8 mouse cellular contexts compared by ENCODE assay signal in genomic region chr19:5117494-5118383, GRCm38 (mm10). TPM values are rescaled to one million over a fixed set of nuclear protein-coding genes. Genes with fewer than 3 reads are reported as not detected.
DNase-seq lines count a peak whose midpoint lies in the region; ATAC-seq lines count a peak whose summit lies in the region.

No protein-coding gene starts in this region.

- ATAC-seq in intestine, embryonic 14.5 days (replicated peaks; ENCODE audit: low FRiP score, low TSS enrichment, low read depth): peak; percentile 90

- peak overlapping the region; percentile 68 for H3K9ac ChIP-seq in intestine, embryonic 14.5 days (ENCODE audit: low read length)

- under 1% methylated on average over 77 of the region's 83 CpGs for WGBS in intestine, embryonic 14.5 days
- under 1% methylated on average over 83 of the region's 83 CpGs for WGBS in midbrain, embryonic 10.5 days

- H3K4me1 ChIP-seq in intestine, embryonic 14.5 days (replicated peaks; ENCODE audit: control insufficient read depth, insufficient read depth, low read length): peaks cover 11% of the 10 kb centered on the region; the same call in 1 of the 2 replicates
- peaks cover 20% of the 10 kb centered on the region for H3K4me1 ChIP-seq in midbrain, embryonic 10.5 days

- peak overlapping the region; percentile 86 for H3K4me3 ChIP-seq in intestine, embryonic 14.5 days (ENCODE audit: low read depth, low read length)
- H3K4me3 ChIP-seq in midbrain, embryonic 10.5 days: peak overlapping the region; percentile 91

- H3K4me2 ChIP-seq in intestine, embryonic 14.5 days (ENCODE audit: low read length): peak overlapping the region; percentile 84

- peak; percentile 94 to 97 for DNase-seq in adrenal gland, adult (ENCODE audit: inconsistent age in 2 of 2, low spot score in 1 of 2)
- peak; percentile 95 for DNase-seq in embryo, embryonic 10.5 days (ENCODE audit: low spot score)
- DNase-seq in gastrocnemius, postnatal 25 days: peak; percentile 84
- DNase-seq in intestine, embryonic 14.5 days (ENCODE audit: low spot score): peak; percentile 97
- peak; percentile 90 to 91 for DNase-seq in left cerebral cortex, postnatal 36 days (ENCODE audit: low spot score in 2 of 2)
- DNase-seq in midbrain, embryonic 10.5 days (ENCODE audit: low spot score): peak; percentile 91
- peak; percentile 94 for DNase-seq in right cerebral cortex, postnatal 4 days
- peak; percentile 93 for DNase-seq in yolk sac, embryonic 10.5 days (ENCODE audit: low spot score)

- peak overlapping the region; percentile 84 for H3K27ac ChIP-seq in intestine, embryonic 14.5 days (ENCODE audit: low read depth)
- H3K27ac ChIP-seq in midbrain, embryonic 10.5 days (replicated peaks): peak overlapping the region; percentile 91

- no peaks in the 10 kb centered on the region for H3K27me3 ChIP-seq in intestine, embryonic 14.5 days (replicated peaks; ENCODE audit: control insufficient read depth, insufficient read depth, low read length)
- peaks cover 12% of the 10 kb centered on the region for H3K27me3 ChIP-seq in midbrain, embryonic 10.5 days (ENCODE audit: low read depth, poor library complexity, severe bottlenecking)

- intact Hi-C loops in left cerebral cortex, postnatal 36 days (cut with DNase I): no loop called here

- no peaks in the 10 kb centered on the region for H3K9me3 ChIP-seq in intestine, embryonic 14.5 days (ENCODE audit: control insufficient read depth, low read length)
- no peaks in the 10 kb centered on the region for H3K9me3 ChIP-seq in midbrain, embryonic 10.5 days (replicated peaks)

- peaks cover 12% of the 10 kb centered on the region; the same call in 1 of the 2 replicates for H3K36me3 ChIP-seq in intestine, embryonic 14.5 days (ENCODE audit: control insufficient read depth, insufficient read depth, low read length)
- H3K36me3 ChIP-seq in midbrain, embryonic 10.5 days: peaks cover 31% of the 10 kb centered on the region

RNA-seq across cellular contexts. Expression of gene Klc2, which starts 0.6 kb away (rescaled TPM):
- total RNA-seq in gastrocnemius, postnatal 25 days (2021): 10 to 100 TPM; 51.9 TPM
- 16.8 and 19.0 TPM in 2 replicates for polyA plus RNA-seq in intestine, embryonic 14.5 days (2014; fragmentation: Nextera tagmentation; extraction: Ambion mirVana)
- total RNA-seq in left cerebral cortex, postnatal 36 days (2021): 100 to 1,000 TPM; 255 to 284 TPM
- 31.1 and 40.7 TPM in 2 replicates for polyA plus RNA-seq in midbrain, embryonic 10.5 days (2016; fragmentation: Nextera tagmentation; extraction: Ambion mirVana)

RNA-seq across cellular contexts. Expression of gene Rab1b, which starts 10.9 kb away (rescaled TPM):
- total RNA-seq in gastrocnemius, postnatal 25 days (2021): 100 to 1,000 TPM; 113 to 127 TPM
- polyA plus RNA-seq in intestine, embryonic 14.5 days (2014; fragmentation: Nextera tagmentation; extraction: Ambion mirVana): 246 and 252 TPM in 2 replicates
- 100 to 1,000 TPM; 141 to 170 TPM for total RNA-seq in left cerebral cortex, postnatal 36 days (2021)
- polyA plus RNA-seq in midbrain, embryonic 10.5 days (2016; fragmentation: Nextera tagmentation; extraction: Ambion mirVana): 267 and 280 TPM in 2 replicates

RNA-seq across cellular contexts. Expression of gene Cnih2, which starts 19.4 kb away (rescaled TPM):
- total RNA-seq in gastrocnemius, postnatal 25 days (2021): not detected
- polyA plus RNA-seq in intestine, embryonic 14.5 days (2014; fragmentation: Nextera tagmentation; extraction: Ambion mirVana): 22.3 and 22.9 TPM in 2 replicates
- 100 to 1,000 TPM; 260 to 267 TPM for total RNA-seq in left cerebral cortex, postnatal 36 days (2021)
- 42.2 and 72.4 TPM in 2 replicates for polyA plus RNA-seq in midbrain, embryonic 10.5 days (2016; fragmentation: Nextera tagmentation; extraction: Ambion mirVana)

RNA-seq across cellular contexts. Expression of gene Yif1a, which starts 29.4 kb away (rescaled TPM):
- 10 to 100 TPM; 38.1 to 47.5 TPM for total RNA-seq in gastrocnemius, postnatal 25 days (2021)
- 111 and 114 TPM in 2 replicates for polyA plus RNA-seq in intestine, embryonic 14.5 days (2014; fragmentation: Nextera tagmentation; extraction: Ambion mirVana)
- 10 to 100 TPM; 24.8 to 26.1 TPM for total RNA-seq in left cerebral cortex, postnatal 36 days (2021)
- polyA plus RNA-seq in midbrain, embryonic 10.5 days (2016; fragmentation: Nextera tagmentation; extraction: Ambion mirVana): 85.1 and 90.7 TPM in 2 replicates

RNA-seq across cellular contexts. Expression of gene Tmem151a, which starts 32.4 kb away (rescaled TPM):
- not detected for total RNA-seq in gastrocnemius, postnatal 25 days (2021)
- 7.1 and 8.2 TPM in 2 replicates for polyA plus RNA-seq in intestine, embryonic 14.5 days (2014; fragmentation: Nextera tagmentation; extraction: Ambion mirVana)
- total RNA-seq in left cerebral cortex, postnatal 36 days (2021): 100 to 1,000 TPM; 152 to 188 TPM
- polyA plus RNA-seq in midbrain, embryonic 10.5 days (2016; fragmentation: Nextera tagmentation; extraction: Ambion mirVana): 0.97 and 1.0 TPM in 2 replicates

Comparison
In these comparisons a context has a peak if more than half of its experiments do, and no peak if none do; other contexts are left out.
1. Peak in every context shown above with its lines: DNase-seq, ATAC-seq, H3K4me3 ChIP-seq and H3K27ac ChIP-seq.
2. RNA of gene Klc2, which starts 0.6 kb away (total RNA-seq): 255 to 284 TPM in left cerebral cortex, postnatal 36 days; 51.9 TPM in gastrocnemius, postnatal 25 days; every median in the first group is over 4 times any median in the second.
3. RNA of gene Cnih2, which starts 19.4 kb away (total RNA-seq): 260 to 267 TPM in left cerebral cortex, postnatal 36 days; not detected in gastrocnemius, postnatal 25 days; every median in the first group is over 100 times any median in the second.